ENCODE assay signal across 13 mouse cellular contexts in genomic region chr7:16820271-16820763, GRCm38 (mm10). TPM values are rescaled to one million over a fixed set of nuclear protein-coding genes. Genes with fewer than 3 reads are reported as not detected.
A peak's percentile ranks its signal among the peaks of the same experiment; 100 is the strongest.
DNase-seq lines count a peak whose midpoint lies in the region; ATAC-seq and TF ChIP-seq lines count a peak whose summit lies in the region.
"Had no signal": no experiment of that assay in that cellular context is flagged by ENCODE, and none has a peak within 500 bp of the region (broad histone marks: within the 10 kb centered on the region; RNA-seq: fewer than 3 reads in every experiment).

No protein-coding gene starts in this region.

- DNase-seq in forebrain, embryonic 10.5 days (ENCODE audit: extremely low spot score, low spot score) = no peak
- no peak for DNase-seq in kidney, adult 8-10 months
- no peak for DNase-seq in embryo, embryonic 10 days (ENCODE audit: low spot score)
- DNase-seq: kidney, adult 2 months had no signal

- WGBS in forebrain, embryonic 12.5 days = 75% methylated on average over 5 of the region's 5 CpGs
- WGBS in forebrain, embryonic 10.5 days = 82% methylated on average over 5 of the region's 5 CpGs
- WGBS in kidney, embryonic 15.5 days = 66% methylated on average over 5 of the region's 5 CpGs
- WGBS in liver, embryonic 15.5 days (ENCODE audit: insufficient replicate concordance) = 35% methylated on average over 5 of the region's 5 CpGs
- WGBS in kidney, embryonic 16.5 days = 68% methylated on average over 5 of the region's 5 CpGs

- no peaks in the 10 kb centered on the region for H3K9me3 ChIP-seq in forebrain, embryonic 12.5 days
- H3K9me3 ChIP-seq in forebrain, embryonic 10.5 days = no peaks in the 10 kb centered on the region
- H3K9me3 ChIP-seq in kidney, embryonic 15.5 days (replicated peaks) = no peaks in the 10 kb centered on the region
- no peaks in the 10 kb centered on the region for H3K9me3 ChIP-seq in liver, embryonic 15.5 days (replicated peaks)
- no peaks in the 10 kb centered on the region for H3K9me3 ChIP-seq in kidney, embryonic 16.5 days (ENCODE audit: low read length)
- H3K9me3 ChIP-seq: embryonic facial prominence, embryonic 12.5 days; lung, embryonic 15.5 days; midbrain, embryonic 15.5 days had no signal

- H3K4me3 ChIP-seq in forebrain, embryonic 12.5 days (replicated peaks) = no peak overlapping the region
- H3K4me3 ChIP-seq in forebrain, embryonic 10.5 days = no peak overlapping the region
- H3K4me3 ChIP-seq in kidney, embryonic 15.5 days (replicated peaks) = no peak overlapping the region
- H3K4me3 ChIP-seq in bone marrow macrophage, adult 2 months (ENCODE audit: insufficient read depth, low read length) = no peak overlapping the region
- H3K4me3 ChIP-seq in liver, embryonic 15.5 days (replicated peaks) = peak overlapping the region; percentile 17; the same call in 1 of the 2 replicates
- no peak overlapping the region for H3K4me3 ChIP-seq in kidney, embryonic 16.5 days (ENCODE audit: low read length)
- H3K4me3 ChIP-seq: embryonic facial prominence, embryonic 12.5 days; lung, embryonic 15.5 days; midbrain, embryonic 15.5 days had no signal

- H3K36me3 ChIP-seq in forebrain, embryonic 12.5 days (replicated peaks) = peaks cover 29% of the 10 kb centered on the region
- H3K36me3 ChIP-seq in forebrain, embryonic 10.5 days (replicated peaks) = peaks cover 50% of the 10 kb centered on the region
- peaks cover 29% of the 10 kb centered on the region for H3K36me3 ChIP-seq in kidney, embryonic 15.5 days
- peaks cover 30% of the 10 kb centered on the region for H3K36me3 ChIP-seq in liver, embryonic 15.5 days (replicated peaks)
- H3K36me3 ChIP-seq in kidney, embryonic 16.5 days (ENCODE audit: insufficient read depth, low read length) = peaks cover 16% of the 10 kb centered on the region

- H3K4me1 ChIP-seq in forebrain, embryonic 12.5 days = peaks cover 55% of the 10 kb centered on the region
- peaks cover 68% of the 10 kb centered on the region for H3K4me1 ChIP-seq in forebrain, embryonic 10.5 days
- H3K4me1 ChIP-seq in kidney, embryonic 15.5 days = peaks cover 57% of the 10 kb centered on the region
- H3K4me1 ChIP-seq in bone marrow macrophage, adult 2 months (ENCODE audit: control insufficient read depth, insufficient read depth, low read length) = peaks cover 57% of the 10 kb centered on the region
- H3K4me1 ChIP-seq in liver, embryonic 15.5 days (replicated peaks) = peaks cover 67% of the 10 kb centered on the region
- H3K4me1 ChIP-seq in kidney, embryonic 16.5 days (ENCODE audit: insufficient read depth, low read length) = peaks cover 32% of the 10 kb centered on the region

- H3K27ac ChIP-seq in forebrain, embryonic 12.5 days = no peak overlapping the region
- H3K27ac ChIP-seq in forebrain, embryonic 10.5 days = no peak overlapping the region
- 0 out of 2 replicates have a peak overlapping the region, but pooled peaks have one; percentile 3 for H3K27ac ChIP-seq in kidney, embryonic 15.5 days
- H3K27ac ChIP-seq in bone marrow macrophage, adult 2 months (ENCODE audit: insufficient read depth, low read depth, low read length) = peak overlapping the region; percentile 44
- peak overlapping the region; percentile 78 for H3K27ac ChIP-seq in liver, embryonic 15.5 days (replicated peaks)
- H3K27ac ChIP-seq in kidney, embryonic 16.5 days (ENCODE audit: low read length) = no peak overlapping the region
- H3K27ac ChIP-seq: lung, embryonic 15.5 days; midbrain, embryonic 15.5 days had no signal

- H3K9ac ChIP-seq in forebrain, embryonic 12.5 days = 0 out of 2 replicates have a peak overlapping the region, but pooled peaks have one; percentile 4
- H3K9ac ChIP-seq in kidney, embryonic 15.5 days = no peak overlapping the region
- H3K9ac ChIP-seq in liver, embryonic 15.5 days = peak overlapping the region; percentile 31
- no peak overlapping the region for H3K9ac ChIP-seq in kidney, embryonic 16.5 days (replicated peaks; ENCODE audit: low read length)
- H3K9ac ChIP-seq: lung, embryonic 15.5 days had no signal

- ATAC-seq in forebrain, embryonic 12.5 days (ENCODE audit: low FRiP score) = no peak
- no peak for ATAC-seq in kidney, embryonic 15.5 days (replicated peaks; ENCODE audit: low FRiP score)
- no peak for ATAC-seq in liver, embryonic 15.5 days (ENCODE audit: insufficient read depth)
- no peak for ATAC-seq in kidney, embryonic 16.5 days (ENCODE audit: low FRiP score, low TSS enrichment)
- ATAC-seq: forebrain, embryonic 16.5 days; midbrain, embryonic 15.5 days had no signal

- no peak for TF ChIP-seq POLR2A in bone marrow macrophage, adult 2 months (IDR thresholded peaks at IDR 0.05; ENCODE audit: borderline replicate concordance, low read depth, low read length)

- no peaks in the 10 kb centered on the region for H3K27me3 ChIP-seq in forebrain, embryonic 12.5 days
- H3K27me3 ChIP-seq in forebrain, embryonic 10.5 days (ENCODE audit: poor library complexity, severe bottlenecking) = no peaks in the 10 kb centered on the region
- no peaks in the 10 kb centered on the region for H3K27me3 ChIP-seq in kidney, embryonic 15.5 days
- H3K27me3 ChIP-seq in liver, embryonic 15.5 days = no peaks in the 10 kb centered on the region
- no peaks in the 10 kb centered on the region for H3K27me3 ChIP-seq in kidney, embryonic 16.5 days (ENCODE audit: insufficient read depth, low read length)
- H3K27me3 ChIP-seq: embryonic facial prominence, embryonic 12.5 days; lung, embryonic 15.5 days; midbrain, embryonic 15.5 days had no signal

- no peak overlapping the region for H3K4me2 ChIP-seq in forebrain, embryonic 12.5 days
- H3K4me2 ChIP-seq in kidney, embryonic 15.5 days = no peak overlapping the region
- peak overlapping the region; percentile 52 for H3K4me2 ChIP-seq in liver, embryonic 15.5 days
- no peak overlapping the region for H3K4me2 ChIP-seq in kidney, embryonic 16.5 days (replicated peaks; ENCODE audit: low read depth, low read length)
- H3K4me2 ChIP-seq: embryonic facial prominence, embryonic 12.5 days; lung, embryonic 15.5 days had no signal

- no peak for TF ChIP-seq CTCF in bone marrow macrophage, adult 2 months (IDR thresholded peaks at IDR 0.05; ENCODE audit: low read depth, low read length)

RNA-seq across cellular contexts. Expression of gene Fkrp, which starts 3.8 kb away (rescaled TPM):
- 30.5 and 31.4 TPM in 2 replicates for polyA plus RNA-seq in forebrain, embryonic 12.5 days (2016; fragmentation: Nextera tagmentation; extraction: Ambion mirVana)
- 26.3 and 27.2 TPM in 2 replicates for polyA plus RNA-seq in forebrain, embryonic 10.5 days (2016; fragmentation: Nextera tagmentation; extraction: Ambion mirVana)
- polyA plus RNA-seq in kidney, embryonic 15.5 days (2015; fragmentation: Nextera tagmentation; extraction: Ambion mirVana) = 32.0 and 34.1 TPM in 2 replicates
- polyA plus RNA-seq in bone marrow macrophage, adult 2 months (2012; ENCODE audit: insufficient read depth, insufficient read length, missing spikeins) = 21.9 and 25.1 TPM in 2 replicates
- polyA plus RNA-seq in liver, embryonic 15.5 days (2015; fragmentation: Nextera tagmentation; extraction: Ambion mirVana) = 8.2 and 9.0 TPM in 2 replicates
- 36.3 and 36.6 TPM in 2 replicates for polyA plus RNA-seq in kidney, embryonic 16.5 days (2015; fragmentation: Nextera tagmentation; extraction: Ambion mirVana)

RNA-seq across cellular contexts. Expression of gene Strn4, which starts 4.6 kb away (rescaled TPM):
- polyA plus RNA-seq in forebrain, embryonic 12.5 days (2016; fragmentation: Nextera tagmentation; extraction: Ambion mirVana) = 176 and 180 TPM in 2 replicates
- polyA plus RNA-seq in forebrain, embryonic 10.5 days (2016; fragmentation: Nextera tagmentation; extraction: Ambion mirVana) = 120 and 122 TPM in 2 replicates
- 91.5 and 99.8 TPM in 2 replicates for polyA plus RNA-seq in kidney, embryonic 15.5 days (2015; fragmentation: Nextera tagmentation; extraction: Ambion mirVana)
- polyA plus RNA-seq in bone marrow macrophage, adult 2 months (2012; ENCODE audit: insufficient read depth, insufficient read length, missing spikeins) = 56.6 and 58.1 TPM in 2 replicates
- polyA plus RNA-seq in liver, embryonic 15.5 days (2015; fragmentation: Nextera tagmentation; extraction: Ambion mirVana) = 30.9 and 37.8 TPM in 2 replicates
- 98.4 and 111 TPM in 2 replicates for polyA plus RNA-seq in kidney, embryonic 16.5 days (2015; fragmentation: Nextera tagmentation; extraction: Ambion mirVana)

RNA-seq across cellular contexts. Expression of gene Prkd2, which starts 22.4 kb away (rescaled TPM):
- polyA plus RNA-seq in forebrain, embryonic 12.5 days (2016; fragmentation: Nextera tagmentation; extraction: Ambion mirVana) = 10.0 and 10.9 TPM in 2 replicates
- 9.6 and 10.7 TPM in 2 replicates for polyA plus RNA-seq in forebrain, embryonic 10.5 days (2016; fragmentation: Nextera tagmentation; extraction: Ambion mirVana)
- polyA plus RNA-seq in kidney, embryonic 15.5 days (2015; fragmentation: Nextera tagmentation; extraction: Ambion mirVana) = 14.6 and 17.7 TPM in 2 replicates
- 9.8 and 11.2 TPM in 2 replicates for polyA plus RNA-seq in bone marrow macrophage, adult 2 months (2012; ENCODE audit: insufficient read depth, insufficient read length, missing spikeins)
- polyA plus RNA-seq in liver, embryonic 15.5 days (2015; fragmentation: Nextera tagmentation; extraction: Ambion mirVana) = 3.2 and 3.8 TPM in 2 replicates
- polyA plus RNA-seq in kidney, embryonic 16.5 days (2015; fragmentation: Nextera tagmentation; extraction: Ambion mirVana) = 16.2 and 17.8 TPM in 2 replicates

RNA-seq across cellular contexts. Expression of gene Slc1a5, which starts 39.2 kb away (rescaled TPM):
- polyA plus RNA-seq in forebrain, embryonic 12.5 days (2016; fragmentation: Nextera tagmentation; extraction: Ambion mirVana) = 30.6 and 32.0 TPM in 2 replicates
- polyA plus RNA-seq in forebrain, embryonic 10.5 days (2016; fragmentation: Nextera tagmentation; extraction: Ambion mirVana) = 44.3 and 46.2 TPM in 2 replicates
- polyA plus RNA-seq in kidney, embryonic 15.5 days (2015; fragmentation: Nextera tagmentation; extraction: Ambion mirVana) = 46.9 and 48.6 TPM in 2 replicates
- 24.9 and 25.0 TPM in 2 replicates for polyA plus RNA-seq in bone marrow macrophage, adult 2 months (2012; ENCODE audit: insufficient read depth, insufficient read length, missing spikeins)
- 120 and 144 TPM in 2 replicates for polyA plus RNA-seq in liver, embryonic 15.5 days (2015; fragmentation: Nextera tagmentation; extraction: Ambion mirVana)
- 49.2 and 51.0 TPM in 2 replicates for polyA plus RNA-seq in kidney, embryonic 16.5 days (2015; fragmentation: Nextera tagmentation; extraction: Ambion mirVana)

RNA-seq across cellular contexts. Expression of gene Dact3, which starts 54.8 kb away (rescaled TPM):
- polyA plus RNA-seq in forebrain, embryonic 12.5 days (2016; fragmentation: Nextera tagmentation; extraction: Ambion mirVana) = 2.6 and 3.2 TPM in 2 replicates
- polyA plus RNA-seq in forebrain, embryonic 10.5 days (2016; fragmentation: Nextera tagmentation; extraction: Ambion mirVana) = 1.9 and 2.2 TPM in 2 replicates
- polyA plus RNA-seq in kidney, embryonic 15.5 days (2015; fragmentation: Nextera tagmentation; extraction: Ambion mirVana) = 2.6 TPM in 2 replicates
- polyA plus RNA-seq in bone marrow macrophage, adult 2 months (2012; ENCODE audit: insufficient read depth, insufficient read length, missing spikeins) = 1.2 and 1.3 TPM in 2 replicates
- 0.14 and 0.17 TPM in 2 replicates for polyA plus RNA-seq in liver, embryonic 15.5 days (2015; fragmentation: Nextera tagmentation; extraction: Ambion mirVana)
- 2.0 and 2.1 TPM in 2 replicates for polyA plus RNA-seq in kidney, embryonic 16.5 days (2015; fragmentation: Nextera tagmentation; extraction: Ambion mirVana)

Comparison
In these comparisons a context has a peak if more than half of its experiments do, and no peak if none do; other contexts are left out.
1. H3K27ac ChIP-seq: peak in kidney, embryonic 15.5 days (single experiment), bone marrow macrophage, adult 2 months (single experiment) and liver, embryonic 15.5 days (single experiment); none in forebrain, embryonic 12.5 days (single experiment), forebrain, embryonic 10.5 days (single experiment) and kidney, embryonic 16.5 days (single experiment).
2. H3K9ac ChIP-seq: peak in forebrain, embryonic 12.5 days (single experiment) and liver, embryonic 15.5 days (single experiment); none in kidney, embryonic 15.5 days (single experiment) and kidney, embryonic 16.5 days (single experiment).